Mouse (Mus musculus) activated CD4-positive, CD25-positive, alpha-beta regulatory T cell, adult 4 months (primary cell): ENCODE results near the gene Tmprss9. TPM values are rescaled to one million over a fixed set of nuclear protein-coding genes. Genes with fewer than 3 reads are reported as not detected.

Experiments
- ATAC-seq: one replicate; pipeline ENCODE4 v1.8.0; 2017
- polyA plus RNA-seq, 2 experiments: library from polyadenylated mRNA; unstranded; fragments of 100-300 nt; shearing (Covaris generic); gene quantifications; one replicate each; pipeline ENCODE4 v1.2.1; 2017

The Tmprss9 gene
- polyA plus RNA-seq, 2 experiments from 2014 or later, result not detected

GRCm38 (mm10) chr10:80938831-80939550 lies 67.3 kb downstream of the Tmprss9 start:
- ATAC-seq, result peak; percentile 8

GRCm38 (mm10) chr10:80939671-80940070 lies 68.0 kb downstream of the Tmprss9 start:
- peak; percentile 69 for ATAC-seq

GRCm38 (mm10) chr10:80940320-80940987 lies 68.8 kb downstream of the Tmprss9 start:
- ATAC-seq, result no peak

- ATAC-seq, result no peak
Observed at GRCm38 (mm10) chr10:80940988-80941347, 69.3 kb downstream of the Tmprss9 start.

- no peak for ATAC-seq
Observed at GRCm38 (mm10) chr10:80942919-80943318, 71.3 kb downstream of the Tmprss9 start.

- no peak for ATAC-seq
Observed at GRCm38 (mm10) chr10:80943701-80944100, 72.1 kb downstream of the Tmprss9 start.

- ATAC-seq, result no peak
Observed at GRCm38 (mm10) chr10:80944231-80944630, 72.6 kb downstream of the Tmprss9 start.

- no peak for ATAC-seq
Observed at GRCm38 (mm10) chr10:80946684-80947437, 75.2 kb downstream of the Tmprss9 start.

- no peak for ATAC-seq
Observed at GRCm38 (mm10) chr10:80947802-80948201, 76.2 kb downstream of the Tmprss9 start.

- no peak for ATAC-seq
Observed at GRCm38 (mm10) chr10:80948570-80948969, 76.9 kb downstream of the Tmprss9 start.

GRCm38 (mm10) chr10:80949081-80949480 lies 77.4 kb downstream of the Tmprss9 start:
- ATAC-seq, result no peak

Other genes with a start within 250 kb of the Tmprss9 start
- 10 to 100 TPM; 13.3 to 16.1 TPM for gene Csnk1g2, start 249.0 kb upstream of the Tmprss9 start, polyA plus RNA-seq
- gene Btbd2, start 214.8 kb upstream of the Tmprss9 start, polyA plus RNA-seq, result 1 to 10 TPM; 5.5 to 6.1 TPM
- 10 to 100 TPM; 56.1 to 64.2 TPM for gene Mknk2, start 193.7 kb upstream of the Tmprss9 start, polyA plus RNA-seq
- 100 to 1,000 TPM; 212 to 221 TPM for gene Mob3a, start 169.9 kb upstream of the Tmprss9 start, polyA plus RNA-seq
- gene Izumo4, start 169.7 kb upstream of the Tmprss9 start, polyA plus RNA-seq, result 10 to 100 TPM; 80.1 to 96.5 TPM
- 10 to 100 TPM; 22.7 to 24.0 TPM for gene Ap3d1, start 129.6 kb upstream of the Tmprss9 start, polyA plus RNA-seq
- 10 to 100 TPM; 13.6 to 18.0 TPM for gene Dot1l, start 116.6 kb upstream of the Tmprss9 start, polyA plus RNA-seq
- 10 to 100 TPM; 18.9 to 19.9 TPM for gene Sf3a2, start 73.7 kb upstream of the Tmprss9 start, polyA plus RNA-seq
- gene Plekhj1, start 73.2 kb upstream of the Tmprss9 start, polyA plus RNA-seq, result 100 to 1,000 TPM; 121 to 156 TPM
- gene Amh, start 66.6 kb upstream of the Tmprss9 start, polyA plus RNA-seq, result not detected
- not detected for gene Jsrp1, start 58.4 kb upstream of the Tmprss9 start, polyA plus RNA-seq
- gene Oaz1, start 45.2 kb upstream of the Tmprss9 start, polyA plus RNA-seq, result 1,000 to 10,000 TPM; 1,826 to 2,667 TPM
- not detected for gene Lingo3, start 27.8 kb upstream of the Tmprss9 start, polyA plus RNA-seq
- gene Lsm7, start 16.6 kb upstream of the Tmprss9 start, polyA plus RNA-seq, result 100 to 1,000 TPM; 202 to 214 TPM
- gene Sppl2b, start 16.6 kb upstream of the Tmprss9 start, polyA plus RNA-seq, result 10 to 100 TPM in 1 of 2 experiments, 1 to 10 TPM in 1; 8.9 to 18.4 TPM
- gene Timm13, start 29.1 kb downstream of the Tmprss9 start, polyA plus RNA-seq, result 100 to 1,000 TPM; 228 to 262 TPM
- 1 to 10 TPM; 2.8 to 4.5 TPM for gene Lmnb2, start 46.4 kb downstream of the Tmprss9 start, polyA plus RNA-seq
- gene Gadd45b, start 58.2 kb downstream of the Tmprss9 start, polyA plus RNA-seq, result 10 to 100 TPM; 22.8 to 45.2 TPM
- not detected for gene Gng7, start 143.1 kb downstream of the Tmprss9 start, polyA plus RNA-seq
- under 1 TPM in 1 of 2 experiments, not detected in 1; 0.11 TPM for gene Diras1, start 153.8 kb downstream of the Tmprss9 start, polyA plus RNA-seq
- gene Slc39a3, start 165.6 kb downstream of the Tmprss9 start, polyA plus RNA-seq, result 1 to 10 TPM; 3.2 to 4.0 TPM
- 10 to 100 TPM; 54.7 to 68.3 TPM for gene Sgta, start 188.3 kb downstream of the Tmprss9 start, polyA plus RNA-seq
- 1 to 10 TPM; 2.8 to 4.5 TPM for gene Thop1, start 198.2 kb downstream of the Tmprss9 start, polyA plus RNA-seq
- not detected for gene Creb3l3, start 227.0 kb downstream of the Tmprss9 start, polyA plus RNA-seq
- gene Map2k2, start 234.1 kb downstream of the Tmprss9 start, polyA plus RNA-seq, result 10 to 100 TPM; 21.3 to 26.5 TPM